Mouse (Mus musculus): ENCODE measurements around the gene D6Ertd527e.

DNA sequence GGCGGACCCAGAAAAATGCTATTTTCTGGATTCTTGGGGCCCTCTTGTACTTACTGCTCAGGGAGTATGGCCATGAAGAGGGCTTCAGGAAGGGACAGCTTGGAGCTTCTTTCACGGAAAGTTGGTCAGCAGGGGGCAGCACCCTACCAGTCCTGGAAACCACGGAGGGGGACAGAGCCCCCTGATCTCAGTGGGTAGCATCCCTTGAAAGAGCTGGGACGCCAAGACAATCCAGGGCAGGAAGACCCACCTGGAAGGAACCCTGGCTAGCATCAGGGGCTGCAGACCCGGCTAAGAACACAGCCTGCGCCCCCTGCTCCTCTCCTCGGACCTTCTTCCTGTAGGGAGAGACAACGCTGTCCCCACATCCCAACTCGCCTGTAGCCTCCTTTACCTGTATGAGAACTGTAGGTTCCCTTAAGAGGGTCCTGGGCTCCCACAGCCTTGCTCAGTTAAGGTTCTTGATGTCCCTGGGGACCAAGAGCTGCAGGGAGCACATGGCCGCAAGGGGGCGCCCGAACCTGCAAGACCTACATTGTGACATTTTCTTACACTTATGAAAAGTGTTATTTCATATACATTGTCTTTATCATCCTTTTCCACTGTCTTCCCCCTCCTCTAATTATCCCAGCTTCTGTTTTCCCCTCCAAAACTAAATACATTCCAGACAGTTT, 3.1 kb upstream of the D6Ertd527e start:
- no peak for TF ChIP-seq POLR2A (IDR thresholded peaks at IDR 0.05; ENCODE audit: extremely low read depth, insufficient read depth, low read length)
- TF ChIP-seq CTCF (IDR thresholded peaks at IDR 0.05; ENCODE audit: extremely low read depth, insufficient read depth, low read length): peak; percentile 86

Measured in cortical plate, adult 2 months (tissue).